Mouse (Mus musculus): ENCODE data around the gene Pex10.
"Not testable (repeated sequence)": the region's sequence is repeated elsewhere in the genome, so short reads cannot be mapped to it uniquely, and the experiment has no call there.

Gene Pex10

DNA sequence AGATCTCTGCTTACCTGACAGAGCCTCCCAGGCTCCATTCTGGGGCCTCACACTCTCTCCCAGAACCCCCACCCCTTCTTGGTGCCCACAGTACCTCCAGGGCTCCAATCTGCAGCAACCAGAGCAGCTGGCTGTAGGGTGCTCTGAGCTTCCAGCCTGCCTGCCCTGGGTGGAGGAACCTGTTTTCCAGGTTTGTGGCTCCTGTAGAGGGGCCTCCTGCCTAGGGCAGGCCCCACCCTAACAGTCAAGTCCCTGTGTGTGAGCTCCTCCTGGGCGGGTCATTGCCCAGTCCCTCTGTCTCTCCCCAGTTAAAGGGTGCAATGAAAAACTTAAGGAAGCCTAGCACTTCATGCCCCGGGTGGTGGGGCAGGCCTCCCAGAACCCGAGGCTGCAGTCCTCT lies 2.9 kb upstream of the Pex10 start:
- in situ Hi-C loops (cut with MboI, MseI), result loop anchor here (10.0 kb wide), 1 partner anchor 79 kb away; no protein-coding TSS in a partner anchor

DNA sequence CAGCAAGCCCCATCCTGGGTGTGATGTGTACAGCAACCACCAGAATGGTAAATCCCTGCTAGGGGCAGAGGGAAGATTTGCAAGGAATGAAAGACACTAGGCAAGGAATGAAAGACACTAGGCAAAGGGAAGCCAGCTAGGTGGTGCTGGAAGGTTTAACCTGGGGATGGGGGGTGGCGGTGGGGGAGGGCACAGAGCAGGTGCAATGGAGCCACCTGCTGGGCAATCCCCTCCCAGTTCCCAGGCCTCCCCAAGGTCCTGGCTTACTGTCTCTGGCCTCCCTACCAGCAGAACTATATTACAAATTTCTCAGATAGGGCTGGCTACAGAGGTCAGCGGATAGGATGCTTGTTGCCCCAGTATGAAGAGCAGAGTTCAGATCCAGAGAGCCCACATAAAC lies 2.3 kb upstream of the Pex10 start:
- in situ Hi-C loops (cut with MboI, MseI), result loop anchor here (10.0 kb wide), 1 partner anchor 80 kb away; no protein-coding TSS in a partner anchor

GRCm38 (mm10) chr4:155065970-155066833 lies 614 bp upstream of the Pex10 start:
- in situ Hi-C loops (cut with MboI, MseI), result loop anchor here (5.0 to 10.0 kb wide), 2 partner anchors 81 to 199 kb away; partner anchors contain the start of gene Mmel1

- in situ Hi-C loops (cut with MboI, MseI), result loop anchor here (5.0 to 10.0 kb wide), 2 partner anchors 84 to 201 kb away; partner anchors contain the start of gene Mmel1
Observed at GRCm38 (mm10) chr4:155068357-155068972, 1.6 kb downstream of the Pex10 start.

DNA sequence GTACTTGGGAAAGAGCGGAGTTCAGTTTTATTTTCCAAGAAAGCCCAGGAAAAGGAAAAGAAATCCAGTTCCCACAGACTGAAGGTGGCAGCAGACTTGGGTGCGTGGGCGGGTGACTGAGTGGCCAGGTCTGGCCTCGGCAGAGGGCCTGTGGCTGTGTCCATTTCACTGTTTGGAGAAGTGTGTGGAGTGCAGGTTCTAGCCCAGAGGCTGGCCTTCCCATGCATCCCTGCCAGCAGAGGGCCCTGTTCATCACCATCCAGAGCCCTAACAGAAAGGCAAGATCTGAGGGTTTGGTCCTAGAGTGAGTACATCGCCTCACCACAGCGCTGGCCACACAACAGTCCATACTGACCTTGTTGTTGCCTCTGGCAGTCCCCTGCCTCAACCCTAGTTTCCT lies 2.4 kb downstream of the Pex10 start:
- in situ Hi-C loops (cut with MboI, MseI), result loop anchor here (5.0 to 10.0 kb wide), 2 partner anchors 84 to 202 kb away; partner anchors contain the start of gene Mmel1

DNA sequence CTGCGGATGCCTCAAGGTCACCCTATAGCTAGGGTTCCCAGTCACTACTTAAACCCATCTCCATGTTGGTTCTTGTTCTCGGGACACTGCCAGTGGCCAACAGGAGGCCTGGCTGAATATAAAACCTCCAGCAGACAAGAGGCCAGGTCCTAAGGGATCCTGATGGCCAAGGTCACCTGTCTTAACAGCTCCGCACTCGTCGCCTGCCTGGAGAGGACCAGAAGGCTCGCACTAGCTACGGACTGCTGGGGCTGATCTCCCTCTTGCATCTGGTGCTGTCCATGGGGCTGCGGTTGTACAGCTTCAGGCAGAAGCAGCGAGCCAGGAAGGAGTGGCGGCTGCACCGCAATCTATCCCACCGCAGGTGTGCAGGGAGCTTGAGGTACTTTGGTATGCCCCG lies 3.4 kb downstream of the Pex10 start:
- in situ Hi-C loops (cut with MboI, MseI), result no loop called here

GRCm38 (mm10) chr4:155070921-155071320 lies 4.1 kb downstream of the Pex10 start:
- in situ Hi-C loops (cut with MboI, MseI), result no loop called here

- in situ Hi-C loops (cut with MboI, MseI), result no loop called here
Observed at GRCm38 (mm10) chr4:155074418-155074817, 7.6 kb downstream of the Pex10 start.

- in situ Hi-C loops (cut with MboI, MseI), result no loop called here
Observed at GRCm38 (mm10) chr4:155075137-155075536, 8.3 kb downstream of the Pex10 start.

- in situ Hi-C loops (cut with MboI, MseI), result no loop called here
Observed at GRCm38 (mm10) chr4:155075813-155076212, 9.0 kb downstream of the Pex10 start.

DNA sequence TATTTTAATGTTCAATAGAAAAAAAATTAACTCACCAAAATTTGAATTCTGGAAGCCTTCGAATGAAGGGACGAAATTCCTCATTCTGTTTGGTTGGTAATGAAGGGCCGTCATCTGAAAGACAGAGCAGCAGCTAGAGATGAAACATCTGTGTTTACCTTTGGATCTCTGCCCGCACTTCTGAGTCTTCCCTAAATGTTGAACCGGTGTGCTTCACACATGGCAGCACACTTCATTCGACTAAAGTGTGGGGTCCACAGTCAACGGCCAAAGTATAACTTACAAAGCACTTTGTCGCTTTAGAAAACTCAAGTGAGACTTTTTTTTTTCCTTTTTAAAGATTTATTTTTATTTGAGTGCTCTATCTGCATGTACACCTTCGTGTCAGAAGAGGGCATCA lies 9.9 kb downstream of the Pex10 start:
- in situ Hi-C loops (cut with MboI, MseI), result no loop called here

DNA sequence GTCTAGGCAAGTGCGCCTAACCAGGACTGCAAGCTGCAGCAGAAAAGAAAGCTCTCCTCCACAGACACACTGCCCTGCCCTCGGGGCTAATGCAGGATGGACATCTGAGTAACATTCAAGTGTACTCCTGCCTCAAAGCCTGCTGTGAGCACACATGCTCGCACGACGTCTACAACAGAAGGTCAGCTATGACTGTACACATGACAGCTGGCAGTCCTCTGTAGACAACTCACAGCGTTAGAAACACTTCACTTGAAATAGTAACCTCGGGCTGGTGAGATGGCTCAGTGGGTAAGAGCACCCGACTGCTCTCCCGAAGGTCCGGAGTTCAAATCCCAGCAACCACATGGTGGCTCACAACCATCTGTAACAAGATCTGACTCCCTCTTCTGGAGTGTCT lies 12.0 kb downstream of the Pex10 start:
- in situ Hi-C loops (cut with MboI, MseI), result not testable (repeated sequence)

GRCm38 (mm10) chr4:155079666-155080065 lies 12.8 kb downstream of the Pex10 start:
- in situ Hi-C loops (cut with MboI, MseI), result no loop called here

GRCm38 (mm10) chr4:155083553-155083952 lies 16.7 kb downstream of the Pex10 start:
- in situ Hi-C loops (cut with MboI, MseI), result no loop called here

DNA sequence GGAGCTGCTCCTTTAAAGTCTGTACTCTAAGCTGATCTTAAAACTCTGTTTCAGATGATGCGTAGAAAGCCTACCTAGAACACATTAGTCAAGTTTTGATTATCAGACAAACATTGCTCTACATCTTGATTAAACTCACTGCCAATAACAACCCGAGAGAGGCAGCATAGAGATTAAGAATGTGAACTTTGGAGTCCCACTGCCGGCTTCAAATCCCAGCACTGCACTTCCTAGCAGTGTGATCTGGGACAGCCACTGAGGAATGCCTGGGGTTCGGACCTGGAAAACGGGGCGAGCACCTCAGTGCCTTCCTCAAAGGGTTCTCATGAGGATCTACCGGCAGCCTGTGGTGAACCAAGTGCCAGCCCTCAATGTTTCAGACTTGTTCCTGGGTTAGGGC lies 17.5 kb downstream of the Pex10 start:
- in situ Hi-C loops (cut with MboI, MseI), result no loop called here

GRCm38 (mm10) chr4:155085206-155086107 lies 18.6 kb downstream of the Pex10 start:
- in situ Hi-C loops (cut with MboI, MseI), result no loop called here

DNA sequence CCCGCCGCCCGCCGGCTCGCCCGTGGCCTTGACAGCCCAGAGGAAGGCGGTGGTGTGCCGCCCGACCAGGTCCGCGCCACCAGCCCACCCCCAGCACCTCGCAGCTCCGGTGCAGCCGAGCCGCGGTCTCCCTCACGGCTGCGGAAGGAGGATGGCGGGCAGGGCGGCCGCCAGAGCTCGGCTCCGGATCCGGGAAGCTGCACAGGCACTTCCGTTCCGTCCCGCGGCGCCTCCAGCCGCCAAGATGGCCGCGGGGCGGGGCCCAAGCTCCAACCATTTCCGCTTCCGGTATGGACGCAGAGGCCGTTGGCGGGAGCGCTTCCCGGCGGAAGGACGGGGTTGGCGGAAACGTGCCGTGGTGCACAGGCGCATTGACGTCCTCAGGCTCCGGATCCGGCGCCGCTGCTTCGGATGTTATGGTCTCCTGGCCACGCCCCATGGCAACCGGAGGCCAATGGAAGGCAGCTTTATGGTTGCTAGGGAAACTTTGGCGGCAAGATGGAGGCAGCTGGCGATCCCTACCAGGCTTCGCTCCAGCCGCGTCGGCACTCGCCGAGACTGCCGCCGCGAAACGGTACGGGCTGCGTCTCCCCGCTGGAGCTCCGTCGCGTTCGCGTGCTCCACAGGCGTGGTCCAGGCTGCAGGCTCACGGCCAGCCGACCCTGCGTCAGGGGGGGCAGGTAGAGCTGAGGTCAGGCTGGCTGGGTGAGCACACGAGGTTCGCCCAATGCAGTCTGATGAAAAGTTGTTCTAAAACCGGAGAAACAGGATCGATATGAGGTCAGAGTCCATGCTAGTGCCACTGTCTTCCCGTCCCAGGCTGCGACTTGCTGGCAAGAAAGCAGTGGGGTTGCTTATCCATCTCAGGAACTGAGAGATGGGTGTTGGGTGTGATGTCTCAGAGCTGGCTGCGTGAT lies 19.6 kb downstream of the Pex10 start, which contains the start of the genes Rer1 and Morn1:
Gene Rer1, minus strand, starts transcription at position 275 of the 917 bp plus-strand sequence.
Gene Morn1, plus strand, starts transcription at position 470 of the 917 bp plus-strand sequence.
- in situ Hi-C loops (cut with MboI, MseI), result no loop called here

DNA sequence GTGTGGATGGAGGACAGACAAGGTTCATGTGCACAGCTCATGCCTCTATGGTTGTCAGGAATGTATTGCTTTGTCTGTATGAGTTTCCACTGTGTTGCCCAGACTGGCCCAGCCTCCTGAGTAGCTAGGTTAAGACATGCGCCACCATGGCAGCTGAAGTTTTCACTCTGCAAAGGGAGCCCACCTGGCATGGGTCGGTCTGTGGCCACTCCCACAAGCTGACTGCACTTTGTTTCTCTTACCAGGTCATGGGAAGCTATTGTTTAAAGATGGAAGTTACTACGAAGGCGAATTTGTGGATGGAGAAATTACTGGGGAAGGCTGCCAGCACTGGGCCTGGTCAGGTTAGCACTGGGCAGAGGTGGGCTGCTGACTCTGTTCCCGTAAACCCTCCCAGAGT lies 22.4 kb downstream of the Pex10 start:
- in situ Hi-C loops (cut with MboI, MseI), result no loop called here

DNA sequence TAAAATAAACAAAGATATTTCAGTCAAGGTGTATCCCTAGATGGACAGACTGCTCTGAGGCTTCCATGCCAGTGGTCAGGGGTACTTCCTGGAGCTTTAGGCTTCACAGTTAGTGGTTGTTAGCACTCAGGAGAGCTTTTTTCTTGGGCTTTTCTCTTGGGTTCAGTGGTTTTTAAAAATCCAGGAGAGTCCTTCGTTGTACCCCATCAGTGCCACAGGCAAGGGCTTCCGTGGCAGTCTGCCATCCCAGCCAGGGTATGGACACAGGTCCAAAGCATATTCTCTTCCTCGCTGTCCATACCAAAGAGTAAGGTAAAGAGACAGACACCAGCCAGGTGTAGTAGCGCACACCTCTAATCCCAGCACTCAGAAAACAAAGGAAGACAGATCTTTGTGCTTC lies 23.3 kb downstream of the Pex10 start:
- in situ Hi-C loops (cut with MboI, MseI), result no loop called here

GRCm38 (mm10) chr4:155090688-155091449 lies 24.1 kb downstream of the Pex10 start:
- in situ Hi-C loops (cut with MboI, MseI), result no loop called here

Data from T-helper 1 cell (primary cell).